In genomic region chr2:35677855-35678254, GRCm38 (mm10) we compare ENCODE assay signal across 9 mouse cellular contexts.
A peak's percentile ranks its signal among the peaks of the same experiment; 100 is the strongest.
DNase-seq lines count a peak whose midpoint lies in the region; ATAC-seq and TF ChIP-seq lines count a peak whose summit lies in the region.
"Had no signal": no experiment of that assay in that cellular context is flagged by ENCODE, and none has a peak within 500 bp of the region (broad histone marks: within the 10 kb centered on the region; RNA-seq: fewer than 3 reads in every experiment).

No protein-coding gene starts in this region.

- no peak for DNase-seq in layer of hippocampus, adult 2 months (ENCODE audit: low spot score in 2 of 2)
- no peak for DNase-seq in layer of hippocampus, postnatal 25 days (ENCODE audit: extremely low spot score in 1 of 2, low spot score in 1 of 2)
- DNase-seq in cerebellum, postnatal 10 days = peak; percentile 85 to 89
- DNase-seq in forebrain, postnatal 0 days = peak; percentile 51
- no peak for DNase-seq in liver, embryonic 11.5 days (ENCODE audit: low spot score)

- peak overlapping the region; percentile 39; the same call in 1 of the 2 replicates for H3K9ac ChIP-seq in forebrain, postnatal 0 days
- H3K9ac ChIP-seq in limb, embryonic 15.5 days = no peak overlapping the region
- H3K9ac ChIP-seq in stomach, embryonic 16.5 days (ENCODE audit: low read length) = peak overlapping the region; percentile 57
- no peak overlapping the region for H3K9ac ChIP-seq in liver, embryonic 11.5 days (ENCODE audit: low read depth, low read length)

- peaks cover 34% of the 10 kb centered on the region for H3K4me1 ChIP-seq in forebrain, postnatal 0 days (ENCODE audit: insufficient read depth)
- H3K4me1 ChIP-seq in limb, embryonic 15.5 days = peaks cover 97% of the 10 kb centered on the region
- peaks cover 92% of the 10 kb centered on the region for H3K4me1 ChIP-seq in stomach, embryonic 16.5 days (ENCODE audit: control insufficient read depth, insufficient read depth, low read length)
- peaks cover 68% of the 10 kb centered on the region for H3K4me1 ChIP-seq in liver, embryonic 11.5 days (replicated peaks; ENCODE audit: control insufficient read depth, insufficient read depth, low read length)

- H3K4me3 ChIP-seq in layer of hippocampus, adult 2 months = no peak overlapping the region
- H3K4me3 ChIP-seq in forebrain, postnatal 0 days (ENCODE audit: low read depth, low read length) = no peak overlapping the region
- no peak overlapping the region for H3K4me3 ChIP-seq in limb, embryonic 15.5 days
- H3K4me3 ChIP-seq in stomach, embryonic 16.5 days (replicated peaks; ENCODE audit: low read length) = no peak overlapping the region
- no peak overlapping the region for H3K4me3 ChIP-seq in liver, embryonic 11.5 days (ENCODE audit: low read depth, low read length)

- WGBS in forebrain, postnatal 0 days = 17% methylated on average over 8 of the region's 8 CpGs
- WGBS in limb, embryonic 15.5 days = 28% methylated on average over 8 of the region's 8 CpGs
- WGBS in stomach, embryonic 16.5 days = 28% methylated on average over 8 of the region's 8 CpGs
- WGBS in liver, embryonic 11.5 days = 37% methylated on average over 8 of the region's 8 CpGs

- peak; percentile 84 for ATAC-seq in forebrain, postnatal 0 days
- no peak for ATAC-seq in limb, embryonic 15.5 days (ENCODE audit: insufficient number of reproducible peaks, low FRiP score, low TSS enrichment, low read depth)
- 0 out of 2 replicates have a peak, but pooled peaks have one; percentile 4 for ATAC-seq in stomach, embryonic 16.5 days (ENCODE audit: insufficient read depth, low FRiP score)
- no peak for ATAC-seq in megakaryocyte, adult 5-6 weeks (ENCODE audit: poor library complexity, severe bottlenecking)
- ATAC-seq in liver, embryonic 11.5 days (replicated peaks; ENCODE audit: low FRiP score) = no peak
- ATAC-seq: Patski had no signal

- no peaks in the 10 kb centered on the region for H3K9me3 ChIP-seq in forebrain, postnatal 0 days (ENCODE audit: low read length)
- H3K9me3 ChIP-seq in limb, embryonic 15.5 days = no peaks in the 10 kb centered on the region
- no peaks in the 10 kb centered on the region for H3K9me3 ChIP-seq in stomach, embryonic 16.5 days (replicated peaks; ENCODE audit: control insufficient read depth, low read length)
- no peaks in the 10 kb centered on the region for H3K9me3 ChIP-seq in liver, embryonic 11.5 days (ENCODE audit: control insufficient read depth, low read length)

- peaks cover 2% of the 10 kb centered on the region; the same call in 1 of the 2 replicates for H3K36me3 ChIP-seq in forebrain, postnatal 0 days (ENCODE audit: insufficient read depth)
- no peaks in the 10 kb centered on the region for H3K36me3 ChIP-seq in limb, embryonic 15.5 days
- no peaks in the 10 kb centered on the region for H3K36me3 ChIP-seq in stomach, embryonic 16.5 days (ENCODE audit: control insufficient read depth, insufficient read depth, low read length)
- no peaks in the 10 kb centered on the region for H3K36me3 ChIP-seq in liver, embryonic 11.5 days (ENCODE audit: control insufficient read depth, insufficient read depth, low read length)

- peak overlapping the region; percentile 58; the same call in 1 of the 2 replicates for H3K27ac ChIP-seq in layer of hippocampus, adult 2 months
- peak overlapping the region; percentile 50; the same call in 1 of the 2 replicates for H3K27ac ChIP-seq in forebrain, postnatal 0 days (ENCODE audit: low read depth, low read length)
- peak overlapping the region; percentile 34; the same call in 1 of the 2 replicates for H3K27ac ChIP-seq in limb, embryonic 15.5 days
- peak overlapping the region; percentile 69 for H3K27ac ChIP-seq in stomach, embryonic 16.5 days (ENCODE audit: low read length)
- H3K27ac ChIP-seq in liver, embryonic 11.5 days (ENCODE audit: low read depth, low read length) = no peak overlapping the region

- no peaks in the 10 kb centered on the region for H3K27me3 ChIP-seq in forebrain, postnatal 0 days (ENCODE audit: insufficient read depth, low read length)
- no peaks in the 10 kb centered on the region for H3K27me3 ChIP-seq in limb, embryonic 15.5 days
- H3K27me3 ChIP-seq in stomach, embryonic 16.5 days (ENCODE audit: control insufficient read depth, insufficient read depth, low read length) = no peaks in the 10 kb centered on the region
- no peaks in the 10 kb centered on the region for H3K27me3 ChIP-seq in liver, embryonic 11.5 days (replicated peaks; ENCODE audit: control insufficient read depth, insufficient read depth, low read length)
- H3K27me3 ChIP-seq: Patski had no signal

- no peak overlapping the region for H3K4me2 ChIP-seq in forebrain, postnatal 0 days (ENCODE audit: low read depth)
- H3K4me2 ChIP-seq in limb, embryonic 15.5 days = no peak overlapping the region
- no peak overlapping the region for H3K4me2 ChIP-seq in stomach, embryonic 16.5 days (ENCODE audit: low read depth, low read length)
- no peak overlapping the region for H3K4me2 ChIP-seq in liver, embryonic 11.5 days

- TF ChIP-seq CTCF in layer of hippocampus, adult 2 months (conservative IDR thresholded peaks at IDR 0.05) = 0 out of 2 replicates have a peak, but pooled peaks have one; percentile 3
- TF ChIP-seq CTCF in forebrain, postnatal 0 days (IDR thresholded peaks at IDR 0.05; ENCODE audit: low read depth) = no peak

Comparison
In these comparisons a context has a peak if more than half of its experiments do, and no peak if none do; other contexts are left out.
1. DNase-seq: peak in cerebellum, postnatal 10 days (2 of 2) and forebrain, postnatal 0 days (single experiment); none in layer of hippocampus, adult 2 months (0 of 2), layer of hippocampus, postnatal 25 days (0 of 2) and liver, embryonic 11.5 days (single experiment).
2. ATAC-seq: peak in forebrain, postnatal 0 days (single experiment) and stomach, embryonic 16.5 days (single experiment); none in limb, embryonic 15.5 days (single experiment), megakaryocyte, adult 5-6 weeks (single experiment) and liver, embryonic 11.5 days (single experiment).
3. H3K9ac ChIP-seq: peak in forebrain, postnatal 0 days (single experiment) and stomach, embryonic 16.5 days (single experiment); none in limb, embryonic 15.5 days (single experiment) and liver, embryonic 11.5 days (single experiment).